Mouse (Mus musculus) hindbrain, postnatal 0 days (tissue): ENCODE measurements around the gene Wwtr1. TPM values are rescaled to one million over a fixed set of nuclear protein-coding genes. Genes with fewer than 3 reads are reported as not detected.

Experiments
- ATAC-seq: fragments of 200-750 bp; cut with Nextera tagmentation; 2 replicates; pipeline ENCODE4 v1.8.0; 2017; ENCODE audit warnings: mild to moderate bottlenecking, moderate TSS enrichment, moderate library complexity
- DNase-seq: peaks from one replicate; pipeline ENCODE4 v3.0.0-alpha.2; 2015; ENCODE audit warnings: low spot score
- H3K27ac ChIP-seq: fragments of 300-500 bp; sonication (generic); 2 replicates; pipeline ENCODE4 v1.5.1; 2014; ENCODE audit warnings: mild to moderate bottlenecking
- H3K27me3 ChIP-seq: fragments of 300-500 bp; sonication (generic); 2 replicates; pipeline ENCODE4 v1.6.1; 2014; ENCODE audit warnings: low read length, mixed read lengths; ENCODE audit not compliant: insufficient read depth
- H3K36me3 ChIP-seq: fragments of 300-500 bp; sonication (generic); 2 replicates; pipeline ENCODE4 v1.6.1; 2014; ENCODE audit warnings: low read length, mixed read lengths; ENCODE audit not compliant: insufficient read depth
- H3K4me1 ChIP-seq: fragments of 300-500 bp; sonication (generic); 2 replicates; pipeline ENCODE4 v1.6.1; 2014; ENCODE audit warnings: antibody characterized with exemption, low read length, mixed read lengths; ENCODE audit not compliant: insufficient read depth
- H3K4me2 ChIP-seq: fragments of 300-500 bp; sonication (generic); 2 replicates; pipeline ENCODE4 v1.6.1; 2014; ENCODE audit warnings: low read depth, mild to moderate bottlenecking, low read length, moderate library complexity, mixed read lengths
- H3K4me3 ChIP-seq: fragments of 300-500 bp; sonication (generic); 2 replicates; pipeline ENCODE4 v1.5.1; 2014; ENCODE audit warnings: low read length
- H3K9ac ChIP-seq: fragments of 300-500 bp; sonication (generic); replicated peaks from 2 replicates; pipeline ENCODE4 v1.6.1; 2014; ENCODE audit warnings: mild to moderate bottlenecking, low read length, moderate library complexity, mixed read lengths
- H3K9me3 ChIP-seq: fragments of 300-500 bp; sonication (generic); 2 replicates; pipeline ENCODE4 v1.6.1; 2016; ENCODE audit warnings: low read length, mixed read lengths
- CTCF ChIP-seq: IDR thresholded peaks from 2 replicates; pipeline ENCODE4 v1.5.1; 2016; ENCODE audit warnings: antibody characterized with exemption, control low read depth, low read depth
- WGBS: fragments of 180-500 bp; shearing (Covaris S2); extraction: QIAGEN DNeasy Blood & Tissue Kit; methylation state at CpG from one replicate; pipeline ENCODE4 v1.1.7; 2014; 5-methylcytosine and 5-hydroxymethylcytosine counted together
- polyA plus RNA-seq: library from polyadenylated mRNA; unstranded; fragments of >200 nt; fragmentation: Nextera tagmentation; extraction: Ambion mirVana; gene quantifications from 2 replicates; pipeline ENCODE4 v1.2.1, GENCODE M21; 2015
- total RNA-seq: library from RNA; depleted of rRNA; stranded (reverse); fragments of >200 nt; gene quantifications from 2 replicates; pipeline ENCODE4 v1.2.3, GENCODE M21; 2014

Gene Wwtr1
- total and polyA plus RNA-seq, 2 experiments from 2014 or later = 11.1 to 33.1 TPM

DNA sequence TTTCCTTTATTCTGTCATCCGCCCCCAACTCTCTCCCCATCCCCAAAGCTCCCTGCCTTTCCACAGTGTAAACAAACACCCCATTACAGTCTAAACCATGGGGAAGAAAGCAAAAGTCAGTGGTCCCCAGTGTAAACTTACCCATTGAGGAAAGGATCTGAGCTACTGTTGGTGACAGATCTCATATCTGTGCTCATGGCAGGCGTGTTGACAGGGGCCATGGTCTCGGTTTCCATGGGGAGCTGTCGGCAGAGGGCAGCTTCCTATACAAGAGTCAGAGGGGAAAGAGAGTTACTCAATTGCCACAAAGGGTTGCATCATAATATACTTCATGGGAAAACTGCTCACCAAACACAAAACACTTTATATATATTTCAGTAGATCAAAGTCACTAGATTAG lies 112.4 kb downstream of the Wwtr1 start:
- ATAC-seq (no peak), DNase-seq (no peak)
- Histone ChIP-seq H3K9ac (no peak overlapping the region), H3K36me3 (no peaks in the 10 kb centered on the region), H3K4me1 (no peaks in the 10 kb centered on the region), H3K9me3 (no peaks in the 10 kb centered on the region), H3K4me2 (no peak overlapping the region), H3K27ac (no peak overlapping the region), H3K4me3 (no peak overlapping the region), H3K27me3 (no peaks in the 10 kb centered on the region)
- no peak for TF ChIP-seq CTCF
- 88% methylated on average over 4 of the region's 4 CpGs for WGBS

DNA sequence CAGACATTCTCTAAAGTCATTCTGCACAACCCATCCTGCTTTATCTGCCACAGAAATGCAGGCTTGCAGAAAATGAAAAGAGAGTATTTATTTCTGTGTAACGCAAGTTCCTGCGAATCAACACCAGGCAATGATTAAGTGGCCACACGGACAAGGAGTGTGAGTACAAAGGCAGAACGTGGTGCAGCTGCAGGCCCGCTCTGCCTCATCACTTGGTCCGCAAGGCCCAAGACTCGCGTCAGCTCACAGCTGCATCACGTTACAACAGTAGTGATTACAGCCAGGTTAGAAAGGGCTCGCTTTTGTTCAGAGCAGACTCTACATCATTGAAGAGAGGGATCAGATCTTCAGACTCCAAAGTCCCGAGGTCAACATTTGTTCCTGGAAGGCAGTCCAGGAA lies 117.1 kb downstream of the Wwtr1 start:
- DNase-seq = no peak
- Histone ChIP-seq H3K4me3 (no peak overlapping the region), H3K4me1 (no peaks in the 10 kb centered on the region), H3K27ac (no peak overlapping the region), H3K27me3 (no peaks in the 10 kb centered on the region), H3K36me3 (no peaks in the 10 kb centered on the region), H3K9me3 (no peaks in the 10 kb centered on the region), H3K4me2 (no peak overlapping the region), H3K9ac (no peak overlapping the region)
- no peak for ATAC-seq
- no peak for TF ChIP-seq CTCF
- WGBS = 74% methylated on average over 11 of the region's 11 CpGs

DNA sequence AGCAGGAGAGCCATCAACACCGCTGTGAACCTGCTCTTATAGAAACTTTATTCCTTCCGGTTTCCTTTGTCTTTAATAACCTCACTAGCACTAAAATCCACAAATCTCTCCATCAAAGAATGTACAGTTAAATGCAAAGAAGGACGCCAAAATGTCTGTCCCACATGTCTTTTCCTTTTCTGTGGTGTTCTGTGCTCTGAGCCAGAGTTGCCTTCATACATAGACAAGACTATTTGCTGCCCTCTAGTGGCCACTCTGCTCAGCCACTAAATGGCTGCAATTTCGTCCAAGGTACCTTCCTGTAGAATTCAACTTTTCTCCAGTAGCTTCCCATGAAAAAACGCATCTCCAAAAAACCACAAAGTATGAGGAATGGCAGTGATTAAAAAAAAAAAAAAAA lies 127.3 kb downstream of the Wwtr1 start:
- WGBS = 29% methylated on average over 5 of the region's 5 CpGs
- Histone ChIP-seq H3K9ac (no peak overlapping the region), H3K4me2 (no peak overlapping the region), H3K4me3 (no peak overlapping the region), H3K27ac (no peak overlapping the region), H3K27me3 (no peaks in the 10 kb centered on the region), H3K36me3 (no peaks in the 10 kb centered on the region), H3K9me3 (no peaks in the 10 kb centered on the region), H3K4me1 (no peaks in the 10 kb centered on the region)
- ATAC-seq (peak; percentile 79), DNase-seq (peak; percentile 94)
- peak; percentile 89 for TF ChIP-seq CTCF

- no peak for DNase-seq
- 50% methylated on average over 1 of the region's 1 CpGs for WGBS
- ATAC-seq = no peak
Measured at GRCm38 (mm10) chr3:57447889-57448288, 127.8 kb downstream of the Wwtr1 start.

GRCm38 (mm10) chr3:57445706-57446105 lies 130.0 kb downstream of the Wwtr1 start:
- H3K4me2 ChIP-seq = no peak overlapping the region
- no peaks in the 10 kb centered on the region for H3K9me3 ChIP-seq
- H3K27ac ChIP-seq = no peak overlapping the region
- ATAC-seq (no peak), DNase-seq (peak; percentile 62)
- 46% methylated on average over 3 of the region's 3 CpGs for WGBS
- no peak overlapping the region for H3K9ac ChIP-seq
- TF ChIP-seq CTCF = no peak
- no peaks in the 10 kb centered on the region for H3K27me3 ChIP-seq
- H3K36me3 ChIP-seq = no peaks in the 10 kb centered on the region
- H3K4me3 ChIP-seq = no peak overlapping the region
- no peaks in the 10 kb centered on the region for H3K4me1 ChIP-seq

More at GRCm38 (mm10) chr3:57447889-57448288, 127.8 kb downstream of the Wwtr1 start:
- Histone ChIP-seq H3K36me3 (no peaks in the 10 kb centered on the region), H3K27ac (no peak overlapping the region), H3K9me3 (no peaks in the 10 kb centered on the region), H3K4me2 (no peak overlapping the region), H3K27me3 (no peaks in the 10 kb centered on the region), H3K4me1 (no peaks in the 10 kb centered on the region), H3K4me3 (no peak overlapping the region), H3K9ac (no peak overlapping the region)
- TF ChIP-seq CTCF = 0 out of 2 replicates have a peak, but pooled peaks have one; percentile 21

- Histone ChIP-seq H3K4me3 (no peak overlapping the region), H3K27me3 (no peaks in the 10 kb centered on the region), H3K9ac (no peak overlapping the region), H3K27ac (no peak overlapping the region), H3K4me2 (no peak overlapping the region), H3K36me3 (no peaks in the 10 kb centered on the region), H3K9me3 (no peaks in the 10 kb centered on the region), H3K4me1 (no peaks in the 10 kb centered on the region)
- DNase-seq (no peak), ATAC-seq (no peak)
- no peak for TF ChIP-seq CTCF
- WGBS = 77% methylated on average over 3 of the region's 3 CpGs
Measured at GRCm38 (mm10) chr3:57440956-57441355, 134.8 kb downstream of the Wwtr1 start.

- DNase-seq (no peak), ATAC-seq (no peak)
- TF ChIP-seq CTCF = no peak
- no peaks in the 10 kb centered on the region for H3K27me3 ChIP-seq
- H3K4me3 ChIP-seq = no peak overlapping the region
- H3K4me1 ChIP-seq = no peaks in the 10 kb centered on the region
- H3K27ac ChIP-seq = no peak overlapping the region
- no peaks in the 10 kb centered on the region for H3K36me3 ChIP-seq
- H3K9ac ChIP-seq = no peak overlapping the region
- H3K9me3 ChIP-seq = no peaks in the 10 kb centered on the region
- no peak overlapping the region for H3K4me2 ChIP-seq
- WGBS = 82% methylated on average over 8 of the region's 8 CpGs
Measured at GRCm38 (mm10) chr3:57435364-57435763, 140.3 kb downstream of the Wwtr1 start.
